Mouse (Mus musculus) cortical plate, adult 2 months (tissue): ENCODE measurements around the gene Tsc2.
A peak's percentile ranks its signal among the peaks of the same experiment; 100 is the strongest.

Experiments
- CTCF ChIP-seq: fragments of 200-500 bp; IDR thresholded peaks from 2 replicates; pipeline ENCODE4 v1.5.1; 2011; ENCODE audit warnings: mild to moderate bottlenecking, control low read depth, low read length; ENCODE audit not compliant: insufficient read depth; ENCODE audit errors: extremely low read depth
- POLR2A ChIP-seq: fragments of 200-500 bp; IDR thresholded peaks from 2 replicates; pipeline ENCODE4 v1.6.1; 2011; ENCODE audit warnings: mild to moderate bottlenecking, low read length, control low read depth; ENCODE audit not compliant: insufficient read depth; ENCODE audit errors: extremely low read depth

DNA sequence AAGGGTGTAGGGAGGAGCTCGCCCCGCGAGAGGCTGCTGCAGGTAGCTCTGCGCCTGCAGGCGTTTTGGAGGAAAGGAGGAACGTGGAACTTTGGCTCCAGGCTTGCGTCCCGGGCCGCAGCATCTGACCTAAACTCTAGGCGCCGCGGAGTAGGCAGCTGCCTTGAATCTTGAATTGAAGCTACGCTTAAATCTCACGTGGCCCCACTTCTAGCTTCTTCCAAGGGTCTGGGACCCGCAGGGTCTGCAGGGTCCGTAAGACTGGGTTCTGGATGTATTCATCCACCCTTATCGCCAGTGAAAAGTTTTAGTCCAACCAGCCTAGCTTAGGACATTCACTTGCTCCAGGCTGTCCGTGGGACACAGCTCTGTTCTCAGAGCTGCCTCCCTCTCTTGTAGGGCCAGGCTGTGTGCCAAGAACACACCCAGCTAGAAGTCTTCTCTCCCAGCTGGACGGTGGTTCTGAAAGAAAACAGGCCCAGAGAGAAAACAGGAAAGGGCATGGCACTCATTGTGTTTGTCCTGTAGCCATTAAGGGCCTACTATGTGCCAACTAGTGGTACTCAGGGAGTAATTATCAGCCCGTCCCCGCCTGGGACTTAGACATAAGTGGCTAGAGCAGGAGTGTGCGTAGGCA, 501 bp upstream of the Tsc2 start:
- 0 out of 2 replicates have a peak, but pooled peaks have one; percentile 31 for TF ChIP-seq POLR2A
- TF ChIP-seq CTCF, result no peak
